Mouse (Mus musculus) layer of hippocampus, adult 18-20 months (tissue): ENCODE measurements at regions not wholly inside any gene's neighbourhood (a gene's known extent, or its start where the extent isn't known, plus 50 kb on each side); places are given as distances from the start of the nearest gene placed in this dataset.

Source experiments
- DNase-seq, 2 experiments: peaks; one replicate each; pipeline ENCODE4 v3.0.0; 2022; ENCODE audit warnings: low spot score in 2 of 2

- DNase-seq: no peak
Measured at GRCm38 (mm10) chr14:25360726-25361125, 98.3 kb upstream of the Zmiz1 start.

GRCm38 (mm10) chr14:25361129-25361528 is 97.9 kb upstream of the Zmiz1 start:
- DNase-seq: no peak

DNA sequence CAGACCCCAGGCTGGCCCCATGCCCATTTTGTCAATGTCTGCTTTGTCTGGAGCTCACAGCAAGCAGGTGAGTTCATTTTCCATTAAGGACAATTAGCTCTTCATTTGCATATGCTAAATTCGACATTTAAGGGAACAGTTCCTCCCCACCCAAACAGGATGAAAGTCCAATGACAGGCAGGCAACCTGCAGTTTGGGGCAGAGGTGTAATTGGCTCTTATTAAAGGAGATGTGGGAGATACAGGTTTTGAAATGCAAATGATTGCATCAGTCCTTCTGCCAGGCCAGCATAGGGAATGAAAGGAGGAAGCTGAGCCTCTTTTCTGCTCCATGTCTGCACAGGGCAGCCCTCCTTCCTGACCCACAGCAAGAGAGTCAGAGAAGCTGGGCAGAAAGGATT is 96.2 kb upstream of the Zmiz1 start:
- no peak for DNase-seq

DNA sequence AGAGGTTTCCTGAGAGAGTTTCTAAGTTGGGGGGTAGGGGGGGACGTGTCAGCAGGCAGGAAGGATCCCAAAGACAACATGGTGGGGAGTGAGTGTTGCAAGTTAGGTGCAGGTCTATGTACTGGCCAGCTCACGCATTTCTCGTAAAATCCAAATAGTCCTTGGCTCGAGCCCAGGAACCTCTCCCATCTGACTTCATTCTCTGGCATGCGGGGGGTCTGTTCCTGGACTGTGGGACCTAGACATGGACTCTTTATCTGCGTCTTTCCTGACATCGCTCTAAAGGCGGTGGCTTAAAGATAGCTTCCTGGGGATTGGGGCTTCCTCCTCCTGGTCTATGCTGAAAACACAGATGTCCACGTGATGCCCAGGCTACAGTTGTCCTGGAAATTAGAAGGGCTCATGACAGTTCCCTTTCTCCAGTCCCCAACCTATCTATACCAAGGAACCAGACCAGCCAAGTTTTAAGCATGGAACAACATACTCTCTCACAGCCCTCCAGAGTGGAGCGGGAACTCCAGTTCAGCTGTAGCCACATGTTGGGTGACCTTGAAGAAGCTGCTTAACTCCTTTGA is 93.7 kb upstream of the Zmiz1 start:
- no peak for DNase-seq

DNA sequence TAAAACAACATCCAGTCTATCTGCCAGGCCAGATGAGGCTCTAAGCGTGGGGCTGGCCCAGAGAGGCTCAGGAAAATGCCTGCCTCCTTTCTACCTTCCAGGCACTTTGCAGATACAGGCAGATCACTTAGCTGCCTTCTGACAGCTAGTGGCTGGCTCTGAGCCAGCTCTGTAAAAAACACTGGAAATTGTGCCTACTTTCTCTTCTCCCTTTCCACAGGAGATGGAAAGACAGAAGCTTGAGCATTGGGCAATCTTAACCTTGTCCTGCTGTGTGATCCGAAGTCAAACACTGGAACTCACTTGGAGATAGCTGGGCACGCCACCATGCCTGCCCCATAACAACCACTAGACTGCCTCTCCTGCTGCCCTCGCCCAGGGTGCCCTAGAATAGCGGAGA is 93.0 kb upstream of the Zmiz1 start:
- peak in 1 of 2 experiments; percentile 46 for DNase-seq

GRCm38 (mm10) chr14:25370306-25371020 is 88.5 kb upstream of the Zmiz1 start:
- no peak for DNase-seq

DNA sequence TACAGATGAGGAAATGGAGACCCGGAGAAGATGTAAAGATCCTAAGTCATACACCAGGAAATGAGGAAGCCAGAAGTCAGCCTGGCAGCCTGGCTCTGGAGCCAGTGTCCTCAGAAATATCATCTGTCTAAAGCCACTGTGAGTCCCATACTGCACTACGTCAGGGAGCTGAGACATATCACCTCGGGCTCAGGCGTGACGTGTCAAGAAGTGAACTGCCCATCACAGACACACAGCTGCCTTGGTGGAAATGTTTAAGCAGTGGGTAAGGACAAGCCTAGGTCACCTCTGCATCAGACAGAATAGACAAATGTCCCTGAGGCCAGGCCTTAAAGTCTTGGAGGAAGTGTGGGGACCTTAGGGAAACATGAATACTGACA is 88.0 kb upstream of the Zmiz1 start:
- DNase-seq: no peak

DNA sequence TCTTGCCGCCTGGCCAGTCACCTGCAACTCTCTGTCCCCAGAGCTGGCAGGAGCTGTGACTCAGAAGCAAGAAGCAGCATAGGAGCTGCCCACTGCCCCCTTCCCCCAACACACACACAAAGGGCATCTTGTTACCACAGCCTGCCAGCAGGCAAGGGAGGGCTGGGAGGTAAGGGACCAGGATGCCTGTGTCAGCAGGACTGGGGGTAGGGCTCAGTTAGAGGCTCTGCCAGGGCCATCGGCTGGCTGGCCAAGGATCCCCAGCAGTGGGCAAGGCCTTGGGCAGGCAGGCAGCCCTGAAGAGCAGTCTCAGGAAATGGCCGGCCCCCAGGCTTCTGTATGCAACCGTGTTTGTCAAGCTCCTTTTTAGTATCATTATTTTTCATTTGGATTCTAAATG is 87.3 kb upstream of the Zmiz1 start:
- peak; percentile 30 to 48 for DNase-seq

DNA sequence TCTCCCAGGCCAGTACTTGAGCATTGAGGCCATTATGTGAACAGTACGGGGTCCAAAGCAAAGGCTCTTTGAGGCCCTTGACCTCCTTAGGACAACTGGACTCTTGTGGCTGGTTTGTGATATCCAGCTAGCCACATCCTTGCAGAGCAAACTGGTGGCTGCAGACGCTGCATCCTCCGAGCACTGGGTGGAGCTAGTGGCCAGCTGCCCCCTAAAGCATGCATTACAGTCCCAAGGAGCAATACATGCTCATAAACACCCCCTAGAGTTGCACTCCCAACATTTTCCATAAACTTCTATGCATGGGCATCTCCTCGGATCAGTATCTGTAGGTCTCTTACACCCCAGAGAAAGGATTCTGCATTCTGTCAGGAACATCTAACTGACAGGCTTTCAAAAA is 86.4 kb upstream of the Zmiz1 start:
- DNase-seq: no peak

DNA sequence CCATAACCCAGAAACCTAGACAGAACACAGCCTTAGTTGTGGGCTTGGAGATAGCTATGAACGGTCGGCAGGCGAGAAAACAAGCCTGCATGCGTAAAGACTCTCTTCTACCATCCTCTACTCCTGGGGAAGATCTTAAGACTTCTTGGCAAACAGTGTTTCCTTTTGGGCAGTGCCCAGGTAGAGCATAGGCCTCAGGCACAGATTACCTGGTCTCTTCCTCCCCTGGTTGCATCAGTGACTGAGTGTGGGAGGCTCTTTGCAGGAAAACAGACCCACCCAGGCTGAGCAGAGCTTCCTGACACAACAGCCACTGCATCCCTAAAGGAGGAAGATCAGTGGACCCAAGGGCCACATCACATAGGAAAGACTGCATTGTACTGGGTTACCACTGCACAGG is 85.8 kb upstream of the Zmiz1 start:
- no peak for DNase-seq

GRCm38 (mm10) chr14:25375001-25375400 is 84.0 kb upstream of the Zmiz1 start:
- DNase-seq: no peak

DNA sequence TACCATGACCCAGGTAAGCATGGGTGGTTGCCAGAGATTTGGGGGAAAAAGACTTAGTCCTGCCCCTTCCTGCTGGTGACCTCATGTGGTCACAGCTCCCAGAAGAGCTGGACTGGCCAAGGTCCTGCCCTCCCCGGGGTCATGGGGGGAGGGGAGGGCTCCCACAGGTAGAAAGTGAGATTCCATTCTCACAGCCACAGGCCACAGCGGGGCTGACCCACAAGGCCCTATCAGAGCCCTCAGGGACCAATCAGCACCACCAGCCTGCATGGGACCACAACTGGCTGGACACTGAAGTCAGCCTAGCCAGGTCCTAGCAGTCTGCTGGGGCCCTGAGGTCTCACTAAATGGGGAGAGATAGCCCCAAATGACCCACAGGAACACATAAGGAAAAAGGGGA is 81.9 kb upstream of the Zmiz1 start:
- no peak for DNase-seq

DNA sequence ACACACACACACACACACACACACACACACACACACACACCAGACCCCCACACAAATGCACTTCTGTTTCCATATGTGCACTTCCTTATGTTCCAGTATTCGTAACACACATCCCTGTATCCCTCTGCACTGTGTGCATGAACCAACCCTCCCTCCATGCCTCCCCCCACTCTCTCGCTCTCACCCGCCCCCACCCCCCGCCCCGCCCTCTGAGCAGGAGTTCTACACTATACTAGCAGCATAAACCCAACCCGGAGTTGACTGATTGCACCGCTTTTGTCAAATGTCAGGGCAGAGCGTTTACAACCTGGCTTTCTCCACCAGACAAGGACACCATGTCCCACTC is 81.5 kb upstream of the Zmiz1 start:
- DNase-seq: no peak

- peak; percentile 80 to 89 for DNase-seq
Measured at GRCm38 (mm10) chr14:25377900-25378716, 80.9 kb upstream of the Zmiz1 start.

GRCm38 (mm10) chr14:25378717-25379224 is 80.2 kb upstream of the Zmiz1 start:
- DNase-seq: peak; percentile 30

DNA sequence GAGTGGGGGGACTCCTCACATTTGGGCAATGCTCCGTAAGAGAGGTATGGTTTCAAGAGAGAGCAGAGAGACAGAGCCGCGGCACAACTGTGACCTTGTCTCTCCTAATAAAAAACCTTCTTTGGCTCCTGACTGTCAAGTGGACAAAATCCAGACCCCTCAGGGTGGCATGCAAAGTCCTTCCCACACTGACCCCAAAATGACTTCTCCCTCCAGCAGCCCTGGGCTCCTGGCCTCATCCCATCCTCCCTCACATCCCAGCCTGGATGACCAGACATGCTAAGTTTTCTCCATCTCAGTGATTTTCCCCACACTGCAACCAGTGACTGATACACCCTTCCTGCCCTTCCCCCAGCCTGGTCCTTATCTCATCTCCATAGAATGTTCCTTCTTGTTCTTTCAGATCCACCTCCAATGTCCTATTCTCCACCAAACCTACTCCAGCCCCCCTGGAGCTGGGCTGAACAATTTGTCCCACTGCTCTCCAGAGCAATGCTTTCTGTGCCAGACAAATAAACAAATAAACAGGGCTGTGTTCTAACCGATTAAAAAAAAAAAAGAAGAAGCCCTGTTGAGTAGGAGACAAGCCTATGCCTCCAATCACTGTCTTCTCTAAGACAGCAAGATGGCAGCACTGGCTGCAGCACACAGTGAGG is 75.7 kb upstream of the Zmiz1 start:
- no peak for DNase-seq

DNA sequence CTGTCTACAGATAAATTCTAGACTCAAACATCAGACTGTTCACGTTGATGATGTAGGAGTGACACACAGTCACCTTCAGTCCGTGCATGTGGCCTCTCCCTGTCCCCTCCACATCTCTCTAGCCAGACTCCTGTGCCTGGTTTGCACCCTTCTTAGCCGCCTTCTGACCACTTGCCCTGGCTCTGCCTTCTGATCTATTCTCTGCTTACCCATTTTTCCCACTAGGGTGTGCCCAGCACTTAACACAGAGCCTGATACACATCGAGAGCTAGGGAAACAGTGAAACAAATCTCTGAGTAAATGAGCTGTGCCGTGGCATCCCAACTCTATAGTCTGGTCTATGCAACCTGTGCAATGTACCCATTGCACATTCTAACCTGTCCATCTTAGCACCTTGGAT is 73.3 kb upstream of the Zmiz1 start:
- no peak for DNase-seq

GRCm38 (mm10) chr14:25387780-25388179 is 71.2 kb upstream of the Zmiz1 start:
- no peak for DNase-seq

- DNase-seq: no peak
Measured at GRCm38 (mm10) chr14:25389314-25389713, 69.7 kb upstream of the Zmiz1 start.

DNA sequence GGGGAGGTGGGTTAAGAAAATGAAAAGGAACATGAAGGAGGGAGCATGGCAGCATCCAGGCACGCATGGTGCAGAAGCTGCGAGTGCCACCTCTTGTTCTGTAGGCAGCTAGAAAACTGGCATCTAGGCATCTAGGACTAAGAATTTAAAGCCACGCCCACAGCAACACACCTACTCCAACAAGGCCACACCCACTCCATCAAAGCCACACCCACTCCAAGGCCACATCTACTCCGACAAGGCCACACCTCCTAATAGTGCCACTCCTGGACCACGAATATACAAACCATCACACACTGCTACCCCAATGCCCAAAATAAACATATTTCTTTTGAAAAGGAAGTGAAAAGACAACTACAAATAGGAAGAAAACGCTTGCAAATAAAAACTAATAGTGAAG is 66.6 kb upstream of the Zmiz1 start:
- no peak for DNase-seq

- no peak for DNase-seq
Measured at GRCm38 (mm10) chr14:25392940-25393339, 66.0 kb upstream of the Zmiz1 start.

- DNase-seq: no peak
Measured at GRCm38 (mm10) chr14:25394931-25395330, 64.1 kb upstream of the Zmiz1 start.
